Mouse (Mus musculus) CH12.LX (cell line): ENCODE data around the gene Fam234b. TPM values are rescaled to one million over a fixed set of nuclear protein-coding genes. Genes with fewer than 3 reads are reported as not detected.

Source experiments
- DNase-seq: peaks from one replicate; pipeline ENCODE4 v3.0.0-alpha.2; 2013; ENCODE audit errors: extremely low read depth
- H3K27ac ChIP-seq: 2 replicates; pipeline ENCODE4 v1.5.1; 2012; ENCODE audit warnings: low read depth, mild to moderate bottlenecking, control low read depth, moderate library complexity; ENCODE audit not compliant: insufficient read depth
- H3K27me3 ChIP-seq: replicated peaks from 2 replicates; pipeline ENCODE3; 2012; ENCODE audit warnings: inconsistent platforms
- H3K36me3 ChIP-seq, 2 experiments: replicated peaks in 1 of 2; 2 replicates each; pipeline versions ENCODE3 to v1.6.1; 2012; ENCODE audit warnings: inconsistent platforms in 1 of 2, low read length in 1 of 2, mild to moderate bottlenecking in 1 of 2, mixed read lengths in 1 of 2, moderate library complexity in 1 of 2; ENCODE audit not compliant: control insufficient read depth in 1 of 2, insufficient read depth in 1 of 2
- H3K4me1 ChIP-seq, 2 experiments: 2 replicates each; pipeline ENCODE4 v1.6.1; 2012; ENCODE audit warnings: inconsistent platforms in 1 of 2, moderate library complexity in 1 of 2; ENCODE audit not compliant: insufficient read depth in 2 of 2, control insufficient read depth in 1 of 2
- H3K4me2 ChIP-seq: 2 replicates; pipeline ENCODE4 v1.6.1; 2012; ENCODE audit warnings: low read depth, mild to moderate bottlenecking, control low read depth; ENCODE audit not compliant: poor library complexity, insufficient read depth, severe bottlenecking
- H3K4me3 ChIP-seq, 3 experiments: fragments of 150-350 bp in 1 of 3; sonication (generic) in 1 of 3; replicated peaks in 1 of 3; 2 replicates each; pipeline versions ENCODE3 to v1.5.1; 2011 to 2012; ENCODE audit warnings: low read depth in 2 of 3, low read length in 2 of 3, mild to moderate bottlenecking in 2 of 3, moderate library complexity in 2 of 3, control low read depth in 1 of 3, improper control_type of control experiment in 1 of 3, inconsistent platforms in 1 of 3, mixed read lengths in 1 of 3; ENCODE audit not compliant: poor library complexity in 1 of 3
- H3K79me2 ChIP-seq: replicated peaks from 2 replicates; pipeline ENCODE4 v1.6.1; 2012; ENCODE audit warnings: mild to moderate bottlenecking, moderate library complexity; ENCODE audit not compliant: control insufficient read depth, poor library complexity, insufficient read depth, severe bottlenecking; ENCODE audit errors: extremely low read depth
- H3K9ac ChIP-seq: 2 replicates; pipeline ENCODE4 v1.6.1; 2012; ENCODE audit warnings: low read depth, mild to moderate bottlenecking, control low read depth, moderate library complexity; ENCODE audit not compliant: insufficient read depth
- H3K9me3 ChIP-seq: replicated peaks from 2 replicates; pipeline ENCODE3; 2012; ENCODE audit warnings: low read length, inconsistent platforms, mixed read lengths
- BHLHE40 ChIP-seq: IDR thresholded peaks from 2 replicates; pipeline ENCODE4 v1.6.1; 2011; ENCODE audit warnings: mild to moderate bottlenecking, low read depth, low read length, improper control_type of control experiment
- CHD1 ChIP-seq: IDR thresholded peaks from 2 replicates; pipeline ENCODE4 v1.6.1; 2012; ENCODE audit warnings: low read depth, low read length, improper control_type of control experiment, inconsistent platforms
- CTCF ChIP-seq, 2 experiments: IDR thresholded peaks in 1 of 2; conservative IDR thresholded peaks in 1 of 2; 2 replicates each; pipeline ENCODE4 v1.5.1; 2011 to 2012; ENCODE audit warnings: low read depth in 2 of 2, low read length in 2 of 2, improper control_type of control experiment in 1 of 2, inconsistent platforms in 1 of 2, mild to moderate bottlenecking in 1 of 2, moderate library complexity in 1 of 2
- E2F4 ChIP-seq: IDR thresholded peaks from 2 replicates; pipeline ENCODE4 v1.6.1; 2011; ENCODE audit warnings: low read depth, low read length, improper control_type of control experiment; ENCODE audit not compliant: insufficient replicate concordance
- EP300 ChIP-seq: IDR thresholded peaks from 2 replicates; pipeline ENCODE4 v1.6.1; 2011; ENCODE audit warnings: low read length, improper control_type of control experiment
- ETS1 ChIP-seq: conservative IDR thresholded peaks from 2 replicates; pipeline ENCODE4 v1.6.1; 2012; ENCODE audit warnings: low read depth, mild to moderate bottlenecking, inconsistent platforms, low read length, improper control_type of control experiment, moderate library complexity
- HCFC1 ChIP-seq: IDR thresholded peaks from 2 replicates; pipeline ENCODE4 v1.6.1; 2012; ENCODE audit warnings: low read depth, mild to moderate bottlenecking, inconsistent platforms, low read length, improper control_type of control experiment
- IRF4 ChIP-seq: IDR thresholded peaks from 2 replicates; pipeline ENCODE4 v1.6.1; 2014; ENCODE audit warnings: low read depth, mild to moderate bottlenecking, inconsistent platforms, low read length, improper control_type of control experiment
- MAX ChIP-seq: IDR thresholded peaks from 2 replicates; pipeline ENCODE4 v1.6.1; 2011; ENCODE audit warnings: low read length, improper control_type of control experiment
- MAZ ChIP-seq: IDR thresholded peaks from 2 replicates; pipeline ENCODE4 v1.6.1; 2012; ENCODE audit warnings: low read depth, mild to moderate bottlenecking, inconsistent platforms, low read length, improper control_type of control experiment, moderate library complexity
- MYC ChIP-seq: IDR thresholded peaks from 2 replicates; pipeline ENCODE4 v1.6.1; 2011; ENCODE audit warnings: low read depth, mild to moderate bottlenecking, improper control_type of control experiment, low read length
- NELFE ChIP-seq: IDR thresholded peaks from 2 replicates; pipeline ENCODE4 v1.6.1; 2011; ENCODE audit warnings: low read depth, low read length, improper control_type of control experiment
- NRF1 ChIP-seq: IDR thresholded peaks from 2 replicates; pipeline ENCODE4 v1.6.1; 2014; ENCODE audit warnings: low read depth, mild to moderate bottlenecking, inconsistent platforms, low read length, improper control_type of control experiment, moderate library complexity
- PAX5 ChIP-seq: IDR thresholded peaks from 2 replicates; pipeline ENCODE4 v1.6.1; 2012; ENCODE audit warnings: low read length, inconsistent platforms, mixed read lengths
- POLR2AphosphoS2 ChIP-seq: IDR thresholded peaks from 2 replicates; pipeline ENCODE4 v1.6.1; 2011; ENCODE audit warnings: low read depth, low read length, improper control_type of control experiment
- RCOR1 ChIP-seq: conservative IDR thresholded peaks from 2 replicates; pipeline ENCODE4 v1.6.1; 2012; ENCODE audit warnings: low read depth, mild to moderate bottlenecking, inconsistent platforms, low read length, improper control_type of control experiment
- SIN3A ChIP-seq: IDR thresholded peaks from 2 replicates; pipeline ENCODE4 v1.6.1; 2012; ENCODE audit warnings: low read length, improper control_type of control experiment, inconsistent platforms
- TBP ChIP-seq: conservative IDR thresholded peaks from 2 replicates; pipeline ENCODE4 v1.6.1; 2011; ENCODE audit warnings: low read depth, low read length, improper control_type of control experiment
- TCF12 ChIP-seq: IDR thresholded peaks from 2 replicates; pipeline ENCODE4 v1.6.1; 2014; ENCODE audit warnings: low read depth, mild to moderate bottlenecking, inconsistent platforms, low read length, improper control_type of control experiment
- USF2 ChIP-seq: conservative IDR thresholded peaks from 2 replicates; pipeline ENCODE4 v1.6.1; 2011; ENCODE audit warnings: low read depth, low read length, improper control_type of control experiment
- ZC3H11A ChIP-seq: IDR thresholded peaks from 2 replicates; pipeline ENCODE4 v1.6.1; 2012; ENCODE audit warnings: low read depth, mild to moderate bottlenecking, inconsistent platforms, low read length, improper control_type of control experiment
- ZNF384 ChIP-seq: IDR thresholded peaks from 2 replicates; pipeline ENCODE4 v1.6.1; 2012; ENCODE audit warnings: low read depth, low read length, improper control_type of control experiment, inconsistent platforms
- dilution Hi-C: fragments of 300-500 bp; cut with MboI; formaldehyde crosslinking; loops from 2 replicates; pipeline ENCODE4 v1.14.3; 2020; ENCODE audit warnings: low sequenced_read_pairs; ENCODE audit not compliant: extremely low pct_unique_long_range_greater_than_20kb, extremely low pct_ligation_motif_present
- in situ Hi-C: fragments of 300-500 bp; cut with MboI; formaldehyde crosslinking; loops from 3 replicates; pipeline ENCODE4 v1.14.3; 2019; ENCODE audit warnings: low sequenced_read_pairs, low pct_ligation_motif_present, low pct_unique_long_range_greater_than_20kb, mixed read lengths
- polyA plus RNA-seq: library from polyadenylated mRNA; unstranded; fragments of >175 nt; gene quantifications from 2 replicates; pipeline ENCODE4 v1.2.1, GENCODE M21; 2012; ENCODE audit warnings: low read depth; ENCODE audit not compliant: insufficient read length
- total RNA-seq, 2 experiments: library from RNA; depleted of rRNA; stranded (reverse); fragments of 300-350 nt in 1 of 2; fragments of >200 nt in 1 of 2; gene quantifications; 2 replicates each; pipeline ENCODE4 v1.2.3; 2012 to 2014

The Fam234b gene
- total and polyA plus RNA-seq, 3 experiments: 0.04 to 0.76 (median 0.20) TPM

GRCm38 (mm10) chr6:135223786-135224416, 26.1 kb downstream of the Fam234b start:
- in situ Hi-C loops: no loop called here
- TF ChIP-seq BHLHE40: no peak
- TF ChIP-seq ZNF384: no peak
- TF ChIP-seq HCFC1: no peak
- TF ChIP-seq IRF4: no peak
- no peak for TF ChIP-seq TCF12
- no peak for TF ChIP-seq TBP
- no peak for TF ChIP-seq NELFE
- no peak for TF ChIP-seq MYC

GRCm38 (mm10) chr6:135228465-135228941, 30.7 kb downstream of the Fam234b start:
- in situ Hi-C loops: no loop called here
- H3K9ac ChIP-seq: no peak overlapping the region
- no peaks in the 10 kb centered on the region for H3K9me3 ChIP-seq
- peaks cover 5 to 42% of the 10 kb centered on the region in 2 experiments for H3K4me1 ChIP-seq
- dilution Hi-C loops: no loop called here
- TF ChIP-seq ETS1 (no peak), EP300 (no peak), RCOR1 (no peak), PAX5 (no peak), SIN3A (no peak), ZC3H11A (no peak), E2F4 (no peak), MAX (no peak), MAZ (no peak), HCFC1 (no peak), CHD1 (no peak), NRF1 (no peak), USF2 (no peak), POLR2AphosphoS2 (no peak), CTCF (conservative IDR thresholded peaks at IDR 0.05 in 1 of 2, IDR thresholded peaks at IDR 0.05 in 1 of 2; ENCODE audit: low read depth in 2 of 2, low read length in 2 of 2) (no peak)
- no peak overlapping the region for H3K4me3 ChIP-seq
- no peaks in the 10 kb centered on the region for H3K79me2 ChIP-seq
- H3K36me3 ChIP-seq: no peaks in the 10 kb centered on the region
- H3K27me3 ChIP-seq: no peaks in the 10 kb centered on the region
- H3K4me2 ChIP-seq: no peak overlapping the region
- H3K27ac ChIP-seq: no peak overlapping the region
- DNase-seq: peak; percentile 59

More at GRCm38 (mm10) chr6:135223786-135224416, 26.1 kb downstream of the Fam234b start:
- Histone ChIP-seq H3K4me3 (no peak overlapping the region), H3K27ac (no peak overlapping the region), H3K36me3 (no peaks in the 10 kb centered on the region), H3K79me2 (no peaks in the 10 kb centered on the region), H3K9me3 (no peaks in the 10 kb centered on the region), H3K4me1 (peaks cover 0 to 17% of the 10 kb centered on the region in 2 experiments; a peak in 2 of 4 replicates), H3K27me3 (no peaks in the 10 kb centered on the region), H3K9ac (no peak overlapping the region), H3K4me2 (no peak overlapping the region)
- no peak for DNase-seq
- dilution Hi-C loops: no loop called here
